Mouse (Mus musculus): ENCODE results near the gene Cpne4. TPM values are rescaled to one million over a fixed set of nuclear protein-coding genes. Genes with fewer than 3 reads are reported as not detected.

Gene Cpne4
- polyA plus RNA-seq, 1 experiment: not detected

DNA sequence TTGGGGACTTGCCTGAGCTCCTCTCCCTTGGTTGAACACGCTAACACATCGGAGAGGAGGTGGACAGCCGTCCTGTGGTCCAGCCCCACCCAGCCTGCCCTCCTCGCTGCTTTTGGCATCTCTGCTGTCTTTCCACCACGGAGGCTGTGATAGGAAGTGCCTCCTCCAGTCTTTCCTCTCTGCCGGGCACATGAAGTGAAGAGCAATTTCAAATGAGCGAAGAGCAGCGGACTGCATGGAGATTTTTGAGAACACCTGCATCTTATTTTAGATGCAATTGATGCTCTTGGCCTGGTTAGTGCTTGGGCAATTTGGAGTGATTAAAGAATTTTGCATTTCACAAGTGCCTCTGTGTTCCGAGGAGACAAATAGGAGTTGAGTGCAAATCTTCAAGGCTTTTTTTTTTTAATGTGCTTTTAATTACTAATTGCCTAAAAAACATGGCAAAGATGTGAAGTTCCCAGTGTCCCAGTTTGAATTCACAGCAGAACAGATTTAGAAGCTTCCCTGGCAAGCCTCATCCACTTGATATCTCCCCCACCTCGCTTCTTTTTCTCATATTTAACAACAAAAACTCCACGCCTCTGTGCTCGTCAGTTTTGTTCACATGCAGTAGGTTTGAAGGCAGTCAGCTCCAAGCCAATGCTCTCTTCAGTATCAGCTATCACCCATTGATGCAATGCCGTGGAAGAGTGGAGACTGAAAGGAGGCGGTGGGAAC, 195.7 kb downstream of the Cpne4 start:
- H3K4me3 ChIP-seq (replicated peaks): no peak overlapping the region
- no peak for TF ChIP-seq TAL1 (IDR thresholded peaks at IDR 0.05; ENCODE audit: low read length)
- no peak for TF ChIP-seq GATA1 (IDR thresholded peaks at IDR 0.05; ENCODE audit: low read length)
- H3K9me3 ChIP-seq (ENCODE audit: control insufficient read depth, low read length): peaks cover 14% of the 10 kb centered on the region
- H3K36me3 ChIP-seq (ENCODE audit: control insufficient read depth): no peaks in the 10 kb centered on the region
- no peaks in the 10 kb centered on the region for H3K4me1 ChIP-seq (ENCODE audit: control insufficient read depth)
- H3K27me3 ChIP-seq (ENCODE audit: control insufficient read depth): no peaks in the 10 kb centered on the region

GRCm38 (mm10) chr9:104755519-104755918, 208.4 kb downstream of the Cpne4 start:
- peaks cover 35% of the 10 kb centered on the region for H3K9me3 ChIP-seq (ENCODE audit: control insufficient read depth, low read length)
- H3K27me3 ChIP-seq (ENCODE audit: control insufficient read depth): no peaks in the 10 kb centered on the region
- no peaks in the 10 kb centered on the region for H3K36me3 ChIP-seq (ENCODE audit: control insufficient read depth)
- no peak overlapping the region for H3K4me3 ChIP-seq (replicated peaks)
- TF ChIP-seq TAL1 (IDR thresholded peaks at IDR 0.05; ENCODE audit: low read length) (no peak), GATA1 (IDR thresholded peaks at IDR 0.05; ENCODE audit: low read length) (no peak)
- no peaks in the 10 kb centered on the region for H3K4me1 ChIP-seq (ENCODE audit: control insufficient read depth)

DNA sequence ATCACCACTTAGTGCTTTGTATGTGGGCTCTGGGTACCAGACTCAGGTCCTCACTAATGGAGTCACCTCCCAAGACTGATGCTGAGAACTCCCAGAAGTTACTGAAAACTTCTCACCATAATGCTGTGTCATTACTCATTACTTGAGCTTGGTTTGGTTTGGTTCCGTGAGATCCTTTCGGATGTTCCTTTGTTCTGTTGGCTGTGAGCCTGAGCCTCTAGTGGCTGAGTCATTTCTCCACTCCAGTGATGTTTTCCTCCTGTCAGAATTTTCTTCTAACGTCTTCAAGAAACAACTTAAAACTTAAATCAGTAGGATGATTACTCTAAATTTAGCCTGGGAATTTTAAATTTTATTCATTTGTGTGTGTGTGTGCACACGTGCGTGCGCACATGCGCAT, 212.9 kb downstream of the Cpne4 start:
- H3K27me3 ChIP-seq (ENCODE audit: control insufficient read depth): no peaks in the 10 kb centered on the region
- no peaks in the 10 kb centered on the region for H3K36me3 ChIP-seq (ENCODE audit: control insufficient read depth)
- no peaks in the 10 kb centered on the region for H3K4me1 ChIP-seq (ENCODE audit: control insufficient read depth)
- TF ChIP-seq GATA1 (IDR thresholded peaks at IDR 0.05; ENCODE audit: low read length): no peak
- no peak for TF ChIP-seq TAL1 (IDR thresholded peaks at IDR 0.05; ENCODE audit: low read length)
- H3K4me3 ChIP-seq (replicated peaks): no peak overlapping the region
- H3K9me3 ChIP-seq (ENCODE audit: control insufficient read depth, low read length): peaks cover 32% of the 10 kb centered on the region

- Histone ChIP-seq H3K36me3 (ENCODE audit: control insufficient read depth) (no peaks in the 10 kb centered on the region), H3K9me3 (ENCODE audit: control insufficient read depth, low read length) (peaks cover 14% of the 10 kb centered on the region), H3K27me3 (ENCODE audit: control insufficient read depth) (no peaks in the 10 kb centered on the region), H3K4me1 (ENCODE audit: control insufficient read depth) (no peaks in the 10 kb centered on the region), H3K4me3 (replicated peaks) (no peak overlapping the region)
- no peak for TF ChIP-seq TAL1 (IDR thresholded peaks at IDR 0.05; ENCODE audit: low read length)
- no peak for TF ChIP-seq GATA1 (IDR thresholded peaks at IDR 0.05; ENCODE audit: low read length)
Observed at GRCm38 (mm10) chr9:104776198-104776815, 229.2 kb downstream of the Cpne4 start.

GRCm38 (mm10) chr9:104777135-104777534, 230.0 kb downstream of the Cpne4 start:
- no peak for TF ChIP-seq TAL1 (IDR thresholded peaks at IDR 0.05; ENCODE audit: low read length)
- TF ChIP-seq GATA1 (IDR thresholded peaks at IDR 0.05; ENCODE audit: low read length): no peak
- Histone ChIP-seq H3K36me3 (ENCODE audit: control insufficient read depth) (no peaks in the 10 kb centered on the region), H3K4me1 (ENCODE audit: control insufficient read depth) (no peaks in the 10 kb centered on the region), H3K27me3 (ENCODE audit: control insufficient read depth) (no peaks in the 10 kb centered on the region), H3K9me3 (ENCODE audit: control insufficient read depth, low read length) (peaks cover 14% of the 10 kb centered on the region), H3K4me3 (replicated peaks) (no peak overlapping the region)

DNA sequence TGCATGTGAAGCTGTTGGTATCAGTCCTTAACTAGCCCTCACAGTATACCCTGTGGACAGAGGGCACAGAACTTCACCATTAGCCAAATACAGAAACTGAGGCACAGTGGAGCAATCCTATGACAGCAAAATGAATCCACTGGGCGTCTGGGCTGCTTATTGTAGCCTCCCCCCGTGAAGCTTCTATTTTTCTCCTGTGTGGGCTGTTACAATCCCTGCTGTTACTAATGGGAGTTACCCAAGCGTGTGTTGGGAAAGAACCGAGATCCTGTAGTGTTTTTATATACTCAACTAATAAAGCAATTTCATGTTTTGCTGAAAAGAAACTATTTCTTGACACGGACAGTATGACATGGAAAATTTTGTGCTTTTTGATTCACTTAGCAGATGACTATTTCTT, 230.7 kb downstream of the Cpne4 start:
- H3K36me3 ChIP-seq (ENCODE audit: control insufficient read depth): no peaks in the 10 kb centered on the region

DNA sequence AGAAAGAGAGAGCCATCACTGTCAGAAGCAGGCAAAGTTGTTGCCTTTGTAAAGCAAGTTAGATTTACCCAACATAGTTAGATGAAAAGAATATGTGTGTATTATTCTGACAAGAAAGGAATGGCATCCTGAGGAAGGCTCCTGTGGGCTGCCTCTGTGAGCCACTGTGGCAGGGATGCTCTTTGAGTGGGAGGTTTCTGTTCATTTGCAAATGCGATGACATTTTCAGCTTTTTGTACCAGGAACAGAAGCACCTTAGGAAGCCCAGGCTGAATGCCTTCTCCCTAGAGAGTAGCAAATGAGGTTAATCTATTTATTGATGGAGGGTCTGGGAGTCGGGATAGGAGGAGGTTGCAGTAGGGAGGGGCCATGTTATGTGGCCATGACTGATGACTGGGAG, 249.5 kb downstream of the Cpne4 start:
- Histone ChIP-seq H3K4me3 (replicated peaks) (no peak overlapping the region), H3K36me3 (ENCODE audit: control insufficient read depth) (no peaks in the 10 kb centered on the region)
- no peak for TF ChIP-seq GATA1 (IDR thresholded peaks at IDR 0.05; ENCODE audit: low read length)
- TF ChIP-seq TAL1 (IDR thresholded peaks at IDR 0.05; ENCODE audit: low read length): no peak

More for the DNA sequence above, 230.7 kb downstream of the Cpne4 start:
- Histone ChIP-seq H3K9me3 (ENCODE audit: control insufficient read depth, low read length) (peaks cover 16% of the 10 kb centered on the region), H3K27me3 (ENCODE audit: control insufficient read depth) (no peaks in the 10 kb centered on the region), H3K4me3 (replicated peaks) (no peak overlapping the region), H3K4me1 (ENCODE audit: control insufficient read depth) (no peaks in the 10 kb centered on the region)
- no peak for TF ChIP-seq TAL1 (IDR thresholded peaks at IDR 0.05; ENCODE audit: low read length)
- TF ChIP-seq GATA1 (IDR thresholded peaks at IDR 0.05; ENCODE audit: low read length): no peak

GRCm38 (mm10) chr9:104804776-104805175, 257.7 kb downstream of the Cpne4 start:
- H3K27me3 ChIP-seq (ENCODE audit: control insufficient read depth): no peaks in the 10 kb centered on the region
- TF ChIP-seq GATA1 (IDR thresholded peaks at IDR 0.05; ENCODE audit: low read length) (no peak), TAL1 (IDR thresholded peaks at IDR 0.05; ENCODE audit: low read length) (no peak)
- H3K36me3 ChIP-seq (ENCODE audit: control insufficient read depth): no peaks in the 10 kb centered on the region
- H3K4me1 ChIP-seq (ENCODE audit: control insufficient read depth): no peaks in the 10 kb centered on the region
- H3K4me3 ChIP-seq (replicated peaks): no peak overlapping the region
- peaks cover 16% of the 10 kb centered on the region for H3K9me3 ChIP-seq (ENCODE audit: control insufficient read depth, low read length)

More for the DNA sequence above, 249.5 kb downstream of the Cpne4 start:
- Histone ChIP-seq H3K27me3 (ENCODE audit: control insufficient read depth) (no peaks in the 10 kb centered on the region), H3K4me1 (ENCODE audit: control insufficient read depth) (no peaks in the 10 kb centered on the region), H3K9me3 (ENCODE audit: control insufficient read depth, low read length) (peaks cover 19% of the 10 kb centered on the region)

- TF ChIP-seq TAL1 (IDR thresholded peaks at IDR 0.05; ENCODE audit: low read length) (no peak), GATA1 (IDR thresholded peaks at IDR 0.05; ENCODE audit: low read length) (no peak)
- Histone ChIP-seq H3K27me3 (ENCODE audit: control insufficient read depth) (no peaks in the 10 kb centered on the region), H3K36me3 (ENCODE audit: control insufficient read depth) (no peaks in the 10 kb centered on the region), H3K9me3 (ENCODE audit: control insufficient read depth, low read length) (no peaks in the 10 kb centered on the region), H3K4me3 (replicated peaks) (no peak overlapping the region), H3K4me1 (ENCODE audit: control insufficient read depth) (no peaks in the 10 kb centered on the region)
Observed at GRCm38 (mm10) chr9:104814681-104815080, 267.6 kb downstream of the Cpne4 start.
